Mouse (Mus musculus) spleen, embryonic (tissue): ENCODE measurements around the gene Ppp4c.

Source experiments
- CTCF ChIA-PET: fragments of 350-600 bp; sonication (Branson Sonifier 250); formaldehyde crosslinking; loops from one replicate; lab custom pipeline; 2022; lab: Charles Lee

Ppp4c gene

GRCm38 (mm10) chr7:126802134-126802889 is 10.0 kb upstream of the Ppp4c start:
- CTCF ChIA-PET: no interaction called here

GRCm38 (mm10) chr7:126801057-126801422 is 8.7 kb upstream of the Ppp4c start:
- CTCF ChIA-PET: no interaction called here

GRCm38 (mm10) chr7:126800269-126801056 is 8.2 kb upstream of the Ppp4c start:
- CTCF ChIA-PET: interaction anchor here (0.5 kb wide), 1 partner anchor 33 kb away, joined by 3 read pairs; no protein-coding TSS in a partner anchor

GRCm38 (mm10) chr7:126799468-126800268 is 7.4 kb upstream of the Ppp4c start:
- CTCF ChIA-PET: interaction anchor here (0.5 kb wide), 1 partner anchor 33 kb away, joined by 3 read pairs; no protein-coding TSS in a partner anchor

GRCm38 (mm10) chr7:126799050-126799467 is 6.8 kb upstream of the Ppp4c start:
- CTCF ChIA-PET: interaction anchor here (0.6 kb wide), 1 partner anchor 43 kb away, joined by 4 read pairs; no protein-coding TSS in a partner anchor

GRCm38 (mm10) chr7:126798127-126799049 is 6.1 kb upstream of the Ppp4c start:
- CTCF ChIA-PET: interaction anchor here (0.6 to 1.3 kb wide), 3 partner anchors 12 to 47 kb away, joined by 3 to 5 read pairs (median 4); no protein-coding TSS in a partner anchor

- CTCF ChIA-PET: interaction anchor here (1.1 to 1.3 kb wide), 2 partner anchors 13 to 46 kb away, joined by 3 to 5 read pairs; no protein-coding TSS in a partner anchor
Observed at GRCm38 (mm10) chr7:126797411-126798126, 5.3 kb upstream of the Ppp4c start, which contains the start of gene Fam57b. Gene Fam57b (plus strand): TSS chr7:126797668.

- CTCF ChIA-PET: interaction anchor here (0.6 kb wide), 1 partner anchor 103 kb away, joined by 6 read pairs; no protein-coding TSS in a partner anchor
Observed at GRCm38 (mm10) chr7:126796350-126796932, 4.1 kb upstream of the Ppp4c start.

- CTCF ChIA-PET: no interaction called here
Observed at GRCm38 (mm10) chr7:126795387-126796317, 3.4 kb upstream of the Ppp4c start.

GRCm38 (mm10) chr7:126794271-126794605 is 1.9 kb upstream of the Ppp4c start:
- CTCF ChIA-PET: no interaction called here

GRCm38 (mm10) chr7:126793456-126794270 is 1.4 kb upstream of the Ppp4c start:
- CTCF ChIA-PET: interaction anchor here (0.9 to 1.0 kb wide), 2 partner anchors 14 to 88 kb away, joined by 3 to 4 read pairs; no protein-coding TSS in a partner anchor

GRCm38 (mm10) chr7:126792721-126793443 is 586 bp upstream of the Ppp4c start:
- CTCF ChIA-PET: interaction anchor here (0.6 to 1.0 kb wide), 3 partner anchors 13 to 581 kb away, joined by 3 to 4 read pairs (median 4); no protein-coding TSS in a partner anchor

GRCm38 (mm10) chr7:126789141-126789540 is 3.2 kb downstream of the Ppp4c start:
- CTCF ChIA-PET: no interaction called here

- CTCF ChIA-PET: no interaction called here
Observed at GRCm38 (mm10) chr7:126786142-126786541, 6.2 kb downstream of the Ppp4c start.

GRCm38 (mm10) chr7:126785056-126785455 is 7.2 kb downstream of the Ppp4c start:
- CTCF ChIA-PET: interaction anchor here (0.7 kb wide), 1 partner anchor 12 kb away, joined by 4 read pairs; no protein-coding TSS in a partner anchor

- CTCF ChIA-PET: no interaction called here
Observed at GRCm38 (mm10) chr7:126784469-126784868, 7.8 kb downstream of the Ppp4c start.
